Mouse (Mus musculus) liver, embryonic 15.5 days (tissue): ENCODE data around the gene Rab1a. TPM values are rescaled to one million over a fixed set of nuclear protein-coding genes. Genes with fewer than 3 reads are reported as not detected.

Experiments used
- ATAC-seq: fragments of 200-750 bp; cut with Nextera tagmentation; 2 replicates; pipeline ENCODE4 v1.8.0; 2017; ENCODE audit warnings: moderate number of reproducible peaks, mild to moderate bottlenecking, moderate library complexity; ENCODE audit not compliant: insufficient read depth
- H3K27ac ChIP-seq: fragments of 300-500 bp; sonication (generic); replicated peaks from 2 replicates; pipeline ENCODE4 v1.5.1; 2015; ENCODE audit warnings: mild to moderate bottlenecking, inconsistent platforms
- H3K27me3 ChIP-seq: fragments of 300-500 bp; sonication (generic); 2 replicates; pipeline ENCODE4 v1.6.1; 2015; ENCODE audit warnings: mild to moderate bottlenecking, inconsistent platforms
- H3K36me3 ChIP-seq: fragments of 300-500 bp; sonication (generic); replicated peaks from 2 replicates; pipeline ENCODE4 v1.6.1; 2015; ENCODE audit warnings: moderate library complexity, mild to moderate bottlenecking, inconsistent platforms
- H3K4me1 ChIP-seq: fragments of 300-500 bp; sonication (generic); replicated peaks from 2 replicates; pipeline ENCODE4 v1.6.1; 2015; ENCODE audit warnings: inconsistent platforms
- H3K4me2 ChIP-seq: fragments of 300-500 bp; sonication (generic); 2 replicates; pipeline ENCODE4 v1.6.1; 2015; ENCODE audit warnings: moderate library complexity, mild to moderate bottlenecking, inconsistent platforms
- H3K4me3 ChIP-seq: fragments of 300-500 bp; sonication (generic); replicated peaks from 2 replicates; pipeline ENCODE4 v1.5.1; 2015; ENCODE audit warnings: mild to moderate bottlenecking, inconsistent platforms
- H3K9ac ChIP-seq: fragments of 300-500 bp; sonication (generic); 2 replicates; pipeline ENCODE4 v1.6.1; 2015; ENCODE audit warnings: moderate library complexity, mild to moderate bottlenecking, inconsistent platforms
- H3K9me3 ChIP-seq: fragments of 300-500 bp; sonication (generic); replicated peaks from 2 replicates; pipeline ENCODE4 v1.6.1; 2016; ENCODE audit warnings: inconsistent platforms
- WGBS: fragments of 180-500 bp; shearing (Covaris S2); methylation state at CpG from one replicate; pipeline ENCODE4 v1.1.7; 2015; ENCODE audit warnings: mixed read lengths; ENCODE audit not compliant: insufficient replicate concordance; 5-methylcytosine and 5-hydroxymethylcytosine counted together
- polyA plus RNA-seq: library from polyadenylated mRNA; unstranded; fragments of >200 nt; fragmentation: Nextera tagmentation; extraction: Ambion mirVana; gene quantifications from 2 replicates; pipeline ENCODE4 v1.2.1, GENCODE M21; 2015

Rab1a gene
- polyA plus RNA-seq, 1 experiment from 2014 or later = 96.4 TPM

- H3K4me2 ChIP-seq = peak overlapping the region; percentile 100
- H3K36me3 ChIP-seq = 0 out of 2 replicates have a peak, but pooled peaks cover 4% of the 10 kb centered on the region
- peaks cover 60% of the 10 kb centered on the region for H3K4me1 ChIP-seq
- peak overlapping the region; percentile 78 for H3K27ac ChIP-seq
- H3K27me3 ChIP-seq = 0 out of 2 replicates have a peak, but pooled peaks cover 3% of the 10 kb centered on the region
- under 1% methylated on average over 39 of the region's 39 CpGs for WGBS
- peak overlapping the region; percentile 89 for H3K9ac ChIP-seq
- ATAC-seq = peak; percentile 67
- peak overlapping the region; percentile 82 for H3K4me3 ChIP-seq
- no peaks in the 10 kb centered on the region for H3K9me3 ChIP-seq
Measured at GRCm38 (mm10) chr11:20248840-20249239, 47.6 kb downstream of the Rab1a start.

- Histone ChIP-seq H3K4me3 (peak within 1 kb of the TSS; percentile 82), H3K27ac (peak within 1 kb of the TSS; percentile 78), H3K9ac (peak within 1 kb of the TSS; percentile 89), H3K36me3 (0 out of 2 replicates have a peak, but pooled peaks cover 2% of the 10 kb centered on the region), H3K9me3 (no peaks in the 10 kb centered on the region), H3K27me3 (0 out of 2 replicates have a peak, but pooled peaks cover 3% of the 10 kb centered on the region), H3K4me2 (peak within 1 kb of the TSS; percentile 100), H3K4me1 (peaks cover 54% of the 10 kb centered on the region)
- ATAC-seq = peak; percentile 98
- under 1% methylated on average over 59 of the region's 59 CpGs for WGBS
Measured at GRCm38 (mm10) chr11:20249296-20250110, 48.3 kb downstream of the Rab1a start, which contains the start of gene Cep68. TSS of gene Cep68 (minus strand) at chr11:20249429.

GRCm38 (mm10) chr11:20250476-20251178 is 49.4 kb downstream of the Rab1a start:
- no peak overlapping the region for H3K4me2 ChIP-seq
- H3K9me3 ChIP-seq = no peaks in the 10 kb centered on the region
- no peak overlapping the region for H3K9ac ChIP-seq
- ATAC-seq = no peak
- no peak overlapping the region for H3K4me3 ChIP-seq
- H3K36me3 ChIP-seq = no peaks in the 10 kb centered on the region
- H3K27me3 ChIP-seq = 0 out of 2 replicates have a peak, but pooled peaks cover 3% of the 10 kb centered on the region
- no peak overlapping the region for H3K27ac ChIP-seq
- peaks cover 46% of the 10 kb centered on the region for H3K4me1 ChIP-seq
- WGBS = 65% methylated on average over 6 of the region's 6 CpGs

- Histone ChIP-seq H3K9me3 (no peaks in the 10 kb centered on the region), H3K36me3 (no peaks in the 10 kb centered on the region), H3K27ac (no peak overlapping the region), H3K4me3 (no peak overlapping the region), H3K9ac (no peak overlapping the region), H3K4me2 (no peak overlapping the region), H3K27me3 (peaks cover 3% of the 10 kb centered on the region; the same call in 1 of the 2 replicates), H3K4me1 (peaks cover 27% of the 10 kb centered on the region)
- WGBS = 49% methylated on average over 2 of the region's 2 CpGs
- ATAC-seq = no peak
Measured at GRCm38 (mm10) chr11:20253088-20253487, 51.9 kb downstream of the Rab1a start.

GRCm38 (mm10) chr11:20254791-20255190 is 53.6 kb downstream of the Rab1a start:
- no peaks in the 10 kb centered on the region for H3K9me3 ChIP-seq
- ATAC-seq = no peak
- H3K27me3 ChIP-seq = peaks cover 3% of the 10 kb centered on the region; the same call in 1 of the 2 replicates
- H3K9ac ChIP-seq = no peak overlapping the region
- no peak overlapping the region for H3K4me2 ChIP-seq
- H3K27ac ChIP-seq = no peak overlapping the region
- H3K4me1 ChIP-seq = peaks cover 14% of the 10 kb centered on the region
- H3K4me3 ChIP-seq = no peak overlapping the region
- WGBS = 68% methylated on average over 4 of the region's 4 CpGs
- no peaks in the 10 kb centered on the region for H3K36me3 ChIP-seq

GRCm38 (mm10) chr11:20262628-20263380 is 61.6 kb downstream of the Rab1a start:
- Histone ChIP-seq H3K9me3 (no peaks in the 10 kb centered on the region), H3K4me3 (no peak overlapping the region), H3K36me3 (no peaks in the 10 kb centered on the region), H3K4me1 (no peaks in the 10 kb centered on the region), H3K27ac (no peak overlapping the region), H3K4me2 (no peak overlapping the region), H3K27me3 (no peaks in the 10 kb centered on the region; the same call in 1 of the 2 replicates), H3K9ac (no peak overlapping the region)
- 46% methylated on average over 8 of the region's 8 CpGs for WGBS
- no peak for ATAC-seq

GRCm38 (mm10) chr11:20269885-20270284 is 68.7 kb downstream of the Rab1a start:
- H3K27me3 ChIP-seq = no peaks in the 10 kb centered on the region
- H3K36me3 ChIP-seq = no peaks in the 10 kb centered on the region
- no peak overlapping the region for H3K9ac ChIP-seq
- no peaks in the 10 kb centered on the region for H3K4me1 ChIP-seq
- H3K4me3 ChIP-seq = no peak overlapping the region
- no peak overlapping the region for H3K27ac ChIP-seq
- 61% methylated on average over 6 of the region's 6 CpGs for WGBS
- H3K4me2 ChIP-seq = no peak overlapping the region
- no peaks in the 10 kb centered on the region for H3K9me3 ChIP-seq
- no peak for ATAC-seq

- Histone ChIP-seq H3K9me3 (no peaks in the 10 kb centered on the region), H3K36me3 (no peaks in the 10 kb centered on the region), H3K4me3 (no peak overlapping the region), H3K27me3 (no peaks in the 10 kb centered on the region), H3K27ac (no peak overlapping the region), H3K9ac (no peak overlapping the region), H3K4me2 (no peak overlapping the region), H3K4me1 (no peaks in the 10 kb centered on the region)
- no peak for ATAC-seq
- 47% methylated on average over 2 of the region's 2 CpGs for WGBS
Measured at GRCm38 (mm10) chr11:20275974-20276373, 74.7 kb downstream of the Rab1a start.

Other genes starting within 250 kb of the Rab1a start
- gene Actr2, start 88.5 kb upstream of the Rab1a start, polyA plus RNA-seq = 47.5 and 54.7 TPM in 2 replicates
- gene Cep68, start 48.0 kb downstream of the Rab1a start, polyA plus RNA-seq = 7.0 and 7.1 TPM in 2 replicates
- 9.6 and 12.0 TPM in 2 replicates for gene Slc1a4, start 131.3 kb downstream of the Rab1a start, polyA plus RNA-seq